Mouse (Mus musculus): Measurements from ENCODE around the gene Slc30a1. TPM values are rescaled to one million over a fixed set of nuclear protein-coding genes. Genes with fewer than 3 reads are reported as not detected.

Gene Slc30a1
- 1 to 10 TPM; 5.8 to 6.4 TPM for total RNA-seq (2021)
- long read RNA-seq, experiment 1, full-length matches to known transcripts: 2 of 2 reads
- long read RNA-seq, experiment 1, partial matches to known transcripts: 0 of 2 reads
- long read RNA-seq, experiment 1, other reads (novel, unspliced or antisense): 0 of 2 reads
- long read RNA-seq, experiment 2, partial matches to known transcripts: 0 of 1 reads
- long read RNA-seq, experiment 2, other reads (novel, unspliced or antisense): 1 of 1 reads

- Histone ChIP-seq H3K27ac (peak within 1 kb of the TSS; percentile 94), H3K4me3 (peak within 1 kb of the TSS; percentile 91)
- TF ChIP-seq CTCF (IDR thresholded peaks at IDR 0.05): no peak
- intact Hi-C loops (cut with DNase I): loop anchor here (2.0 kb wide), 1 partner anchor 58 kb away; no protein-coding TSS in a partner anchor
- DNase-seq: peak; percentile 100
Observed at GRCm38 (mm10) chr1:191906571-191907430, at the start of gene Slc30a1. TSS of gene Slc30a1 (plus strand) at chr1:191906767.

- intact Hi-C loops (cut with DNase I): no loop called here
- no peak overlapping the region for H3K27ac ChIP-seq
- no peak overlapping the region for H3K4me3 ChIP-seq
- TF ChIP-seq CTCF (IDR thresholded peaks at IDR 0.05): no peak
- no peak for DNase-seq
Observed at GRCm38 (mm10) chr1:191856886-191857651, 49.5 kb upstream of the Slc30a1 start.

GRCm38 (mm10) chr1:191858136-191858535 lies 48.4 kb upstream of the Slc30a1 start:
- intact Hi-C loops (cut with DNase I): no loop called here
- DNase-seq: no peak
- Histone ChIP-seq H3K27ac (no peak overlapping the region), H3K4me3 (no peak overlapping the region)
- no peak for TF ChIP-seq CTCF (IDR thresholded peaks at IDR 0.05)

GRCm38 (mm10) chr1:191859847-191860246 lies 46.7 kb upstream of the Slc30a1 start:
- intact Hi-C loops (cut with DNase I): no loop called here
- Histone ChIP-seq H3K4me3 (no peak overlapping the region), H3K27ac (no peak overlapping the region)
- no peak for DNase-seq
- TF ChIP-seq CTCF (IDR thresholded peaks at IDR 0.05): no peak

GRCm38 (mm10) chr1:191861247-191861646 lies 45.3 kb upstream of the Slc30a1 start:
- Histone ChIP-seq H3K4me3 (no peak overlapping the region), H3K27ac (no peak overlapping the region)
- intact Hi-C loops (cut with DNase I): no loop called here
- DNase-seq: no peak
- TF ChIP-seq CTCF (IDR thresholded peaks at IDR 0.05): no peak

GRCm38 (mm10) chr1:191863833-191864550 lies 42.6 kb upstream of the Slc30a1 start:
- intact Hi-C loops (cut with DNase I): no loop called here
- no peak for TF ChIP-seq CTCF (IDR thresholded peaks at IDR 0.05)
- no peak overlapping the region for H3K27ac ChIP-seq
- no peak for DNase-seq
- no peak overlapping the region for H3K4me3 ChIP-seq

GRCm38 (mm10) chr1:191864551-191865027 lies 42.0 kb upstream of the Slc30a1 start:
- intact Hi-C loops (cut with DNase I): no loop called here
- DNase-seq: no peak
- no peak for TF ChIP-seq CTCF (IDR thresholded peaks at IDR 0.05)
- Histone ChIP-seq H3K27ac (no peak overlapping the region), H3K4me3 (no peak overlapping the region)

- intact Hi-C loops (cut with DNase I): no loop called here
- TF ChIP-seq CTCF (IDR thresholded peaks at IDR 0.05): no peak
- no peak for DNase-seq
- Histone ChIP-seq H3K27ac (no peak overlapping the region), H3K4me3 (no peak overlapping the region)
Observed at GRCm38 (mm10) chr1:191872076-191872710, 34.4 kb upstream of the Slc30a1 start.

GRCm38 (mm10) chr1:191875006-191875405 lies 31.6 kb upstream of the Slc30a1 start:
- intact Hi-C loops (cut with DNase I): no loop called here
- no peak overlapping the region for H3K4me3 ChIP-seq
- H3K27ac ChIP-seq: no peak overlapping the region
- no peak for TF ChIP-seq CTCF (IDR thresholded peaks at IDR 0.05)
- DNase-seq: no peak

GRCm38 (mm10) chr1:191875683-191876305 lies 30.8 kb upstream of the Slc30a1 start:
- intact Hi-C loops (cut with DNase I): no loop called here
- no peak for DNase-seq

GRCm38 (mm10) chr1:191877681-191878080 lies 28.9 kb upstream of the Slc30a1 start:
- no peak for DNase-seq
- Histone ChIP-seq H3K4me3 (no peak overlapping the region), H3K27ac (no peak overlapping the region)
- intact Hi-C loops (cut with DNase I): no loop called here
- no peak for TF ChIP-seq CTCF (IDR thresholded peaks at IDR 0.05)

More at GRCm38 (mm10) chr1:191875683-191876305, 30.8 kb upstream of the Slc30a1 start:
- no peak overlapping the region for H3K27ac ChIP-seq
- no peak overlapping the region for H3K4me3 ChIP-seq
- TF ChIP-seq CTCF (IDR thresholded peaks at IDR 0.05): no peak

All from gastrocnemius, adult 2 months (tissue).